Mouse (Mus musculus) spleen, adult 2 months (tissue): Measurements from ENCODE around the gene Kcnc1.

Experiments used
- CTCF ChIP-seq: fragments of 200-500 bp; IDR thresholded peaks from 2 replicates; pipeline ENCODE4 v1.5.1; 2011; ENCODE audit warnings: mild to moderate bottlenecking, inconsistent platforms; ENCODE audit not compliant: insufficient read depth, insufficient read length, insufficient replicate concordance; ENCODE audit errors: extremely low read depth
- POLR2A ChIP-seq: fragments of 200-500 bp; IDR thresholded peaks from 2 replicates; pipeline ENCODE4 v1.6.1; 2011; ENCODE audit warnings: low read depth, low read length, inconsistent platforms

GRCm38 (mm10) chr7:46438537-46439141 lies 42.3 kb downstream of the Kcnc1 start:
- TF ChIP-seq CTCF (no peak), POLR2A (no peak)
